Mouse (Mus musculus): ENCODE results near the gene Olfr582. TPM values are rescaled to one million over a fixed set of nuclear protein-coding genes. Genes with fewer than 3 reads are reported as not detected.

The Olfr582 gene
- not detected in 2 replicates for total RNA-seq (2012; rRNA removed)
- not detected in 2 replicates for total RNA-seq (2014; rRNA removed)
- polyA plus RNA-seq (2012; ENCODE audit: insufficient read length, low read depth) = not detected in 2 replicates

DNA sequence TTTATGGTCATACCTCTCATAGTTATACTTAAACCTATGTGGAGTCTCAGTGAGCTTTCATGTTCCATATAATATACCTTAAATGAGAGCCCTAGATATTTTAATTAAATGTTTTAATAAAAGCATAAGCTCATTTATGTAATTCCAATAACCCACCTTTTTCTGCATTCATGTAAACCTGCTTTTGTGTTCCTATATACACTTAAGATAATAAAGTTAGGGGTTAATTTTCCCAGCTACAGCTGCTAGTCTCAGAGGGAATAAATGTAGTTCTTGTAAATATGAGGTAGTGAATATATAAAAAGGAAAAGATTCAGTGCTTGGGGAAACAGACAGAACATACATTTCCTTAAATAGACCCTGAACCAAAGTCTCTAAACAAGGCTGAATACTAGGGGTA, at the start of gene Olfr582:
Gene Olfr582 (plus strand): TSS at position 301 of the 400 bp plus-strand sequence.
- no peak for TF ChIP-seq JUN (IDR thresholded peaks at IDR 0.05; ENCODE audit: insufficient read depth, low read depth, low read length)
- TF ChIP-seq BHLHE40 (IDR thresholded peaks at IDR 0.05; ENCODE audit: low read depth, low read length) = no peak
- TF ChIP-seq JUND (conservative IDR thresholded peaks at IDR 0.05; ENCODE audit: low read depth, low read length) = no peak
- no peak for TF ChIP-seq POLR2A (IDR thresholded peaks at IDR 0.05; ENCODE audit: low read depth, low read length)
- TF ChIP-seq USF2 (conservative IDR thresholded peaks at IDR 0.05; ENCODE audit: low read depth, low read length) = no peak
- TF ChIP-seq MXI1 (IDR thresholded peaks at IDR 0.05; ENCODE audit: low read depth, low read length) = no peak
- no peak for TF ChIP-seq MAX (IDR thresholded peaks at IDR 0.05; ENCODE audit: low read length)
- no peak for TF ChIP-seq MYC (IDR thresholded peaks at IDR 0.05; ENCODE audit: low read depth, low read length)
- TF ChIP-seq ETS1 (conservative IDR thresholded peaks at IDR 0.05; ENCODE audit: low read depth, low read length) = no peak
- TF ChIP-seq RCOR1 (conservative IDR thresholded peaks at IDR 0.05; ENCODE audit: low read depth, low read length) = no peak
- no peak for TF ChIP-seq ZKSCAN1 (IDR thresholded peaks at IDR 0.05; ENCODE audit: borderline replicate concordance, low read depth, low read length)
- no peak for TF ChIP-seq ZNF384 (IDR thresholded peaks at IDR 0.05; ENCODE audit: low read depth, low read length)
- TF ChIP-seq GABPA (IDR thresholded peaks at IDR 0.05; ENCODE audit: insufficient replicate concordance, low read depth, low read length) = no peak
- Histone ChIP-seq H3K79me2 (replicated peaks; ENCODE audit: control insufficient read depth, extremely low read depth, insufficient read depth, poor library complexity, severe bottlenecking) (no peaks in the 10 kb centered on the region), H3K27ac (ENCODE audit: insufficient read depth, low read depth) (no peak within 1 kb of the TSS), H3K9ac (ENCODE audit: insufficient read depth, low read depth) (no peak within 1 kb of the TSS), H3K4me3 (replicated peaks in 1 of 3; ENCODE audit: low read depth in 2 of 3, low read length in 2 of 3, poor library complexity in 1 of 3) (no peak within 1 kb of the TSS), H3K36me3 (replicated peaks in 1 of 2; ENCODE audit: control insufficient read depth in 1 of 2, insufficient read depth in 1 of 2, low read length in 1 of 2) (no peaks in the 10 kb centered on the region), H3K4me1 (ENCODE audit: control insufficient read depth in 1 of 2, insufficient read depth in 2 of 2) (no peaks in the 10 kb centered on the region), H3K4me2 (ENCODE audit: insufficient read depth, low read depth, poor library complexity, severe bottlenecking) (no peak within 1 kb of the TSS), H3K9me3 (replicated peaks; ENCODE audit: low read length) (no peaks in the 10 kb centered on the region), H3K27me3 (replicated peaks) (no peaks in the 10 kb centered on the region)
- in situ Hi-C loops (cut with MboI; ENCODE audit: low pct_ligation_motif_present, low pct_unique_long_range_greater_than_20kb, low sequenced_read_pairs) (no loop called here), dilution Hi-C loops (cut with MboI; ENCODE audit: extremely low pct_ligation_motif_present, extremely low pct_unique_long_range_greater_than_20kb, low sequenced_read_pairs) (no loop called here)
- no peak for DNase-seq (ENCODE audit: extremely low read depth)

GRCm38 (mm10) chr7:102989224-102989623, 48.6 kb upstream of the Olfr582 start, which contains the start of gene Olfr578:
Olfr578 (minus strand) TSS chr7:102989324.
- Histone ChIP-seq H3K4me2 (ENCODE audit: insufficient read depth, low read depth, poor library complexity, severe bottlenecking) (no peak within 1 kb of the TSS), H3K27me3 (replicated peaks) (no peaks in the 10 kb centered on the region), H3K79me2 (replicated peaks; ENCODE audit: control insufficient read depth, extremely low read depth, insufficient read depth, poor library complexity, severe bottlenecking) (no peaks in the 10 kb centered on the region), H3K9me3 (replicated peaks; ENCODE audit: low read length) (no peaks in the 10 kb centered on the region), H3K9ac (ENCODE audit: insufficient read depth, low read depth) (no peak within 1 kb of the TSS), H3K4me3 (replicated peaks in 1 of 3; ENCODE audit: low read depth in 2 of 3, low read length in 2 of 3, poor library complexity in 1 of 3) (no peak within 1 kb of the TSS), H3K4me1 (ENCODE audit: control insufficient read depth in 1 of 2, insufficient read depth in 2 of 2) (no peaks in the 10 kb centered on the region), H3K27ac (ENCODE audit: insufficient read depth, low read depth) (no peak within 1 kb of the TSS), H3K36me3 (replicated peaks in 1 of 2; ENCODE audit: control insufficient read depth in 1 of 2, insufficient read depth in 1 of 2, low read length in 1 of 2) (no peaks in the 10 kb centered on the region)
- dilution Hi-C loops (cut with MboI; ENCODE audit: extremely low pct_ligation_motif_present, extremely low pct_unique_long_range_greater_than_20kb, low sequenced_read_pairs) = no loop called here
- no peak for DNase-seq (ENCODE audit: extremely low read depth)
- in situ Hi-C loops (cut with MboI; ENCODE audit: low pct_ligation_motif_present, low pct_unique_long_range_greater_than_20kb, low sequenced_read_pairs) = no loop called here
- TF ChIP-seq MXI1 (IDR thresholded peaks at IDR 0.05; ENCODE audit: low read depth, low read length) (no peak), BHLHE40 (IDR thresholded peaks at IDR 0.05; ENCODE audit: low read depth, low read length) (no peak), GABPA (IDR thresholded peaks at IDR 0.05; ENCODE audit: insufficient replicate concordance, low read depth, low read length) (no peak), E2F4 (IDR thresholded peaks at IDR 0.05; ENCODE audit: insufficient replicate concordance, low read depth, low read length) (no peak), EP300 (IDR thresholded peaks at IDR 0.05; ENCODE audit: low read length) (no peak), PAX5 (IDR thresholded peaks at IDR 0.05; ENCODE audit: low read length) (no peak), CHD1 (IDR thresholded peaks at IDR 0.05; ENCODE audit: low read depth, low read length) (no peak), MAX (IDR thresholded peaks at IDR 0.05; ENCODE audit: low read length) (no peak)
